Mouse (Mus musculus) adrenal gland, adult 10 weeks (tissue): ENCODE results near the gene H2al1h. TPM values are rescaled to one million over a fixed set of nuclear protein-coding genes. Genes with fewer than 3 reads are reported as not detected.

Experiments
- polyA plus RNA-seq: library from polyadenylated mRNA; stranded (reverse); fragments of 350-450 nt; fragmentation: Illumina TruSeq; extraction: RNeasy Lipid Tissue Mini Kit (QIAGEN cat#74804); gene quantifications from one replicate; pipeline ENCODE4 v1.2.3, GENCODE M21; 2014; ENCODE audit warnings: low read depth, low replicate concordance

H2al1h gene
- not detected for polyA plus RNA-seq

DNA sequence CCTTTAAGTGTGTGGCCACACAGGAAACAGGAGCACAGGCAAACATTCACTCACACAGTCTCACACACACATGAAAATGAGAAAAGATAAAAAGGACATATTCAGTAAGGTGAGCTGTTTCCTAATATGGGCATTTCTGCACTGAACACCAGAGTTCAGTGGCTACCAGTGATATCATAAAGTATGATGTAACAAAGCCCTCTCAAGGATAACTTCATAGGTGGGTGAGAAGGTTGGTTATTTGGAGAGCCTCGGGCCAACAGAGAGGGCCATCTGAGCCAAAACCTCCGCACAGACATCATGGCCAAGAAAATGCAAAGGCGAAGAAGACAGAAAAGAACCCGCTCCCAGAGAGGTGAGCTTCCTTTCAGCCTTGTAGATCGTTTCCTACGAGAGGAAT lies at the start of gene H2al1h:
TSS of gene H2al1h (plus strand) at position 301 of the 400 bp plus-strand sequence.

DNA sequence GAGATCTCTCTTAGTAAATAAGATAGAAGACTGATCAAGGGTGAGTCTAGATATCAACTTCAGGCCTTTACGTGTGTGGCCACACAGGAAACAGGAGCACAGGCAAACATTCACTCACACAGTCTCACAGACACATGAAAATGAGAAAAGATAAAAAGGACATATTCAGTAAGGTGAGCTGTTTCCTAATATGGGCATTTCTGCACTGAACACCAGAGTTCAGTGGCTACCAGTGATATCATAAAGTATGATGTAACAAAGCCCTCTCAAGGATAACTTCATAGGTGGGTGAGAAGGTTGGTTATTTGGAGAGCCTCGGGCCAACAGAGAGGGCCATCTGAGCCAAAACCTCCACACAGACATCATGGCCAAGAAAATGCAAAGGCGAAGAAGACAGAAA lies 22.3 kb upstream of the H2al1h start, which contains the start of gene H2al1a:
TSS of gene H2al1a (plus strand) at position 301 of the 400 bp plus-strand sequence.

DNA sequence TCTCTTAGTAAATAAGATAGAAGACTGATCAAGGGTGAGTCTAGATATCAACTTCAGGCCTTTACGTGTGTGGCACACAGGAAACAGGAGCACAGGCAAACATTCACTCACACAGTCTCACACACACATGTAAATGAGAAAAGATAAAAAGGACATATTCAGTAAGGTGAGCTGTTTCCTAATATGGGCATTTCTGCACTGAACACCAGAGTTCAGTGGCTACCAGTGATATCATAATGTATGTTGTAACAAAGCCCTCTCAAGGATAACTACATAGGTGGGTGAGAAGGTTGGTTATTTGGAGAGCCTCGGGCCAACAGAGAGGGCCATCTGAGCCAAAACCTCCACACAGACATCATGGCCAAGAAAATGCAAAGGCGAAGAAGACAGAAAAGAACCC lies 19.2 kb upstream of the H2al1h start, which contains the start of gene H2al1b:
TSS of gene H2al1b (plus strand) at position 301 of the 400 bp plus-strand sequence.

DNA sequence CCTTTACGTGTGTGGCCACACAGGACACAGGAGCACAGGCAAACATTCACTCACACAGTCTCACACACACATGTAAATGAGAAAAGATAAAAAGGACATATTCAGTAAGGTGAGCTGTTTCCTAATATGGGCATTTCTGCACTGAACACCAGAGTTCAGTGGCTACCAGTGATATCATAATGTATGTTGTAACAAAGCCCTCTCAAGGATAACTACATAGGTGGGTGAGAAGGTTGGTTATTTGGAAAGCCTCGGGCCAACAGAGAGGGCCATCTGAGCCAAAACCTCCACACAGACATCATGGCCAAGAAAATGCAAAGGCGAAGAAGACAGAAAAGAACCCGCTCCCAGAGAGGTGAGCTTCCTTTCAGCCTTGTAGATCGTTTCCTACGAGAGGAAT lies 15.9 kb upstream of the H2al1h start, which contains the start of gene H2al1c:
TSS of gene H2al1c (plus strand) at position 301 of the 400 bp plus-strand sequence.

DNA sequence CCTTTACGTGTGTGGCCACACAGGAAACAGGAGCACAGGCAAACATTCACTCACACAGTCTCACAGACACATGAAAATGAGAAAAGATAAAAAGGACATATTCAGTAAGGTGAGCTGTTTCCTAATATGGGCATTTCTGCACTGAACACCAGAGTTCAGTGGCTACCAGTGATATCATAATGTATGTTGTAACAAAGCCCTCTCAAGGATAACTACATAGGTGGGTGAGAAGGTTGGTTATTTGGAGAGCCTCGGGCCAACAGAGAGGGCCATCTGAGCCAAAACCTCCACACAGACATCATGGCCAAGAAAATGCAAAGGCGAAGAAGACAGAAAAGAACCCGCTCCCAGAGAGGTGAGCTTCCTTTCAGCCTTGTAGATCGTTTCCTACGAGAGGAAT lies 12.8 kb upstream of the H2al1h start, which contains the start of gene H2al1d:
TSS of gene H2al1d (plus strand) at position 301 of the 400 bp plus-strand sequence.

DNA sequence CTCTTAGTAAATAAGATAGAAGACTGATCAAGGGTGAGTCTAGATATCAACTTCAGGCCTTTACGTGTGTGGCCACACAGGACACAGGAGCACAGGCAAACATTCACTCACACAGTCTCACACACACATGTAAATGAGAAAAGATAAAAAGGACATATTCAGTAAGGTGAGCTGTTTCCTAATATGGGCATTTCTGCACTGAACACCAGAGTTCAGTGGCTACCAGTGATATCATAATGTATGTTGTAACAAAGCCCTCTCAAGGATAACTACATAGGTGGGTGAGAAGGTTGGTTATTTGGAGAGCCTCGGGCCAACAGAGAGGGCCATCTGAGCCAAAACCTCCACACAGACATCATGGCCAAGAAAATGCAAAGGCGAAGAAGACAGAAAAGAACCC lies 9.7 kb upstream of the H2al1h start, which contains the start of gene H2al1e:
TSS of gene H2al1e (plus strand) at position 301 of the 400 bp plus-strand sequence.

DNA sequence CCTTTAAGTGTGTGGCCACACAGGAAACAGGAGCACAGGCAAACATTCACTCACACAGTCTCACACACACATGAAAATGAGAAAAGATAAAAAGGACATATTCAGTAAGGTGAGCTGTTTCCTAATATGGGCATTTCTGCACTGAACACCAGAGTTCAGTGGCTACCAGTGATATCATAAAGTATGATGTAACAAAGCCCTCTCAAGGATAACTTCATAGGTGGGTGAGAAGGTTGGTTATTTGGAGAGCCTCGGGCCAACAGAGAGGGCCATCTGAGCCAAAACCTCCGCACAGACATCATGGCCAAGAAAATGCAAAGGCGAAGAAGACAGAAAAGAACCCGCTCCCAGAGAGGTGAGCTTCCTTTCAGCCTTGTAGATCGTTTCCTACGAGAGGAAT lies 6.4 kb upstream of the H2al1h start, which contains the start of gene H2al1f:
TSS of gene H2al1f (plus strand) at position 301 of the 400 bp plus-strand sequence.

DNA sequence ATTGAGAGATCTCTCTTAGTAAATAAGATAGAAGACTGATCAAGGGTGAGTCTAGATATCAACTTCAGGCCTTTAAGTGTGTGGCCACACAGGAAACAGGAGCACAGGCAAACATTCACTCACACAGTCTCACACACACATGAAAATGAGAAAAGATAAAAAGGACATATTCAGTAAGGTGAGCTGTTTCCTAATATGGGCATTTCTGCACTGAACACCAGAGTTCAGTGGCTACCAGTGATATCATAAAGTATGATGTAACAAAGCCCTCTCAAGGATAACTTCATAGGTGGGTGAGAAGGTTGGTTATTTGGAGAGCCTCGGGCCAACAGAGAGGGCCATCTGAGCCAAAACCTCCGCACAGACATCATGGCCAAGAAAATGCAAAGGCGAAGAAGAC lies 3.3 kb upstream of the H2al1h start, which contains the start of gene H2al1g:
TSS of gene H2al1g (plus strand) at position 301 of the 400 bp plus-strand sequence.

DNA sequence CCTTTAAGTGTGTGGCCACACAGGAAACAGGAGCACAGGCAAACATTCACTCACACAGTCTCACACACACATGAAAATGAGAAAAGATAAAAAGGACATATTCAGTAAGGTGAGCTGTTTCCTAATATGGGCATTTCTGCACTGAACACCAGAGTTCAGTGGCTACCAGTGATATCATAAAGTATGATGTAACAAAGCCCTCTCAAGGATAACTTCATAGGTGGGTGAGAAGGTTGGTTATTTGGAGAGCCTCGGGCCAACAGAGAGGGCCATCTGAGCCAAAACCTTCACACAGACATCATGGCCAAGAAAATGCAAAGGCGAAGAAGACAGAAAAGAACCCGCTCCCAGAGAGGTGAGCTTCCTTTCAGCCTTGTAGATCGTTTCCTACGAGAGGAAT lies 3.1 kb downstream of the H2al1h start, which contains the start of gene H2al1i:
TSS of gene H2al1i (plus strand) at position 301 of the 400 bp plus-strand sequence.

DNA sequence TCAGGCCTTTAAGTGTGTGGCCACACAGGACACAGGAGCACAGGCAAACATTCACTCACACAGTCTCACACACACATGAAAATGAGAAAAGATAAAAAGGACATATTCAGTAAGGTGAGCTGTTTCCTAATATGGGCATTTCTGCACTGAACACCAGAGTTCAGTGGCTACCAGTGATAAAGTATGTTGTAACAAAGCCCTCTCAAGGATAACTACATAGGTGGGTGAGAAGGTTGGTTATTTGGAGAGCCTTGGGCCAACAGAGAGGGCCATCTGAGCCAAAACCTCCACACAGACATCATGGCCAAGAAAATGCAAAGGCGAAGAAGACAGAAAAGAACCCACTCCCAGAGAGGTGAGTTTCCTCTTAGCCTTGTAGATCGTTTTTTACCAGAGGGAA lies 6.2 kb downstream of the H2al1h start, which contains the start of gene H2al1j:
TSS of gene H2al1j (plus strand) at position 301 of the 400 bp plus-strand sequence.

Other genes starting within 250 kb of the H2al1h start
- not detected for gene H2al1a, start 22.2 kb upstream of the H2al1h start, polyA plus RNA-seq
- gene H2al1b, start 19.1 kb upstream of the H2al1h start, polyA plus RNA-seq: not detected
- not detected for gene H2al1c, start 15.8 kb upstream of the H2al1h start, polyA plus RNA-seq
- gene H2al1d, start 12.7 kb upstream of the H2al1h start, polyA plus RNA-seq: not detected
- not detected for gene H2al1e, start 9.6 kb upstream of the H2al1h start, polyA plus RNA-seq
- gene H2al1f, start 6.3 kb upstream of the H2al1h start, polyA plus RNA-seq: not detected
- gene H2al1g, start 3.2 kb upstream of the H2al1h start, polyA plus RNA-seq: not detected
- gene H2al1i, start 3.2 kb downstream of the H2al1h start, polyA plus RNA-seq: not detected
- gene H2al1j, start 6.3 kb downstream of the H2al1h start, polyA plus RNA-seq: not detected